Mouse (Mus musculus): ENCODE data around the gene Trim17. TPM values are rescaled to one million over a fixed set of nuclear protein-coding genes. Genes with fewer than 3 reads are reported as not detected.

Gene Trim17
- 1 to 10 TPM; 3.9 to 4.3 TPM for total RNA-seq (2021)
- long read RNA-seq, experiment 1, partial matches to known transcripts: 1 of 5 reads
- long read RNA-seq, experiment 1, other reads (novel, unspliced or antisense): 4 of 5 reads
- long read RNA-seq, experiment 2, partial matches to known transcripts: 0 of 4 reads
- long read RNA-seq, experiment 2, other reads (novel, unspliced or antisense): 4 of 4 reads

- peak; percentile 93 to 98 for DNase-seq (ENCODE audit: low spot score in 2 of 2)
- intact Hi-C loops (cut with DNase I): no loop called here
Measured at GRCm38 (mm10) chr11:58954420-58955142, at the start of gene Trim17, which contains the start of gene Hist3h2a. Trim17 (plus strand) TSS chr11:58954685. Hist3h2a (plus strand) TSS chr11:58954685.

GRCm38 (mm10) chr11:58904838-58905237 lies 49.6 kb upstream of the Trim17 start:
- DNase-seq (ENCODE audit: low spot score in 2 of 2): peak in 1 of 2 experiments; percentile 35
- intact Hi-C loops (cut with DNase I): no loop called here

- DNase-seq (ENCODE audit: low spot score in 2 of 2): no peak
- intact Hi-C loops (cut with DNase I): no loop called here
Measured at GRCm38 (mm10) chr11:58913776-58914175, 40.7 kb upstream of the Trim17 start.

- intact Hi-C loops (cut with DNase I): no loop called here
- no peak for DNase-seq (ENCODE audit: low spot score in 2 of 2)
Measured at GRCm38 (mm10) chr11:58914461-58915028, 39.9 kb upstream of the Trim17 start.

- DNase-seq (ENCODE audit: low spot score in 2 of 2): peak in 1 of 2 experiments; percentile 26
- intact Hi-C loops (cut with DNase I): no loop called here
Measured at GRCm38 (mm10) chr11:58916879-58917744, 37.4 kb upstream of the Trim17 start.

- intact Hi-C loops (cut with DNase I): no loop called here
- DNase-seq (ENCODE audit: low spot score in 2 of 2): no peak
Measured at GRCm38 (mm10) chr11:58917745-58918366, 36.6 kb upstream of the Trim17 start, which contains the start of gene Btnl10. Btnl10 (plus strand) TSS chr11:58917908.

- intact Hi-C loops (cut with DNase I): no loop called here
- DNase-seq (ENCODE audit: low spot score in 2 of 2): no peak
Measured at GRCm38 (mm10) chr11:58918759-58919158, 35.7 kb upstream of the Trim17 start.

GRCm38 (mm10) chr11:58922420-58922819 lies 32.1 kb upstream of the Trim17 start:
- no peak for DNase-seq (ENCODE audit: low spot score in 2 of 2)
- intact Hi-C loops (cut with DNase I): no loop called here

- intact Hi-C loops (cut with DNase I): no loop called here
- no peak for DNase-seq (ENCODE audit: low spot score in 2 of 2)
Measured at GRCm38 (mm10) chr11:58926651-58927050, 27.8 kb upstream of the Trim17 start.

- no peak for DNase-seq (ENCODE audit: low spot score in 2 of 2)
- intact Hi-C loops (cut with DNase I): no loop called here
Measured at GRCm38 (mm10) chr11:58927053-58927452, 27.4 kb upstream of the Trim17 start.

- intact Hi-C loops (cut with DNase I): no loop called here
- peak; percentile 50 to 69 for DNase-seq (ENCODE audit: low spot score in 2 of 2)
Measured at GRCm38 (mm10) chr11:58927790-58928651, 26.5 kb upstream of the Trim17 start.

GRCm38 (mm10) chr11:58929055-58929454 lies 25.4 kb upstream of the Trim17 start:
- intact Hi-C loops (cut with DNase I): no loop called here
- no peak for DNase-seq (ENCODE audit: low spot score in 2 of 2)

GRCm38 (mm10) chr11:58929641-58930040 lies 24.8 kb upstream of the Trim17 start:
- DNase-seq (ENCODE audit: low spot score in 2 of 2): no peak
- intact Hi-C loops (cut with DNase I): no loop called here

- no peak for DNase-seq (ENCODE audit: low spot score in 2 of 2)
- intact Hi-C loops (cut with DNase I): no loop called here
Measured at GRCm38 (mm10) chr11:58930254-58930653, 24.2 kb upstream of the Trim17 start.

- intact Hi-C loops (cut with DNase I): no loop called here
- DNase-seq (ENCODE audit: low spot score in 2 of 2): no peak
Measured at GRCm38 (mm10) chr11:58931576-58931975, 22.9 kb upstream of the Trim17 start.

- intact Hi-C loops (cut with DNase I): no loop called here
- no peak for DNase-seq (ENCODE audit: low spot score in 2 of 2)
Measured at GRCm38 (mm10) chr11:58937909-58938308, 16.6 kb upstream of the Trim17 start.

GRCm38 (mm10) chr11:58938322-58939087 lies 16.0 kb upstream of the Trim17 start, which contains the start of gene Rnf187:
Rnf187 (minus strand) TSS chr11:58938916.
- intact Hi-C loops (cut with DNase I): no loop called here
- DNase-seq (ENCODE audit: low spot score in 2 of 2): peak; percentile 91 to 94

- intact Hi-C loops (cut with DNase I): no loop called here
- no peak for DNase-seq (ENCODE audit: low spot score in 2 of 2)
Measured at GRCm38 (mm10) chr11:58939088-58939439, 15.4 kb upstream of the Trim17 start.
